Mouse (Mus musculus): ENCODE measurements around the gene Ppp1r13b.

Gene Ppp1r13b

DNA sequence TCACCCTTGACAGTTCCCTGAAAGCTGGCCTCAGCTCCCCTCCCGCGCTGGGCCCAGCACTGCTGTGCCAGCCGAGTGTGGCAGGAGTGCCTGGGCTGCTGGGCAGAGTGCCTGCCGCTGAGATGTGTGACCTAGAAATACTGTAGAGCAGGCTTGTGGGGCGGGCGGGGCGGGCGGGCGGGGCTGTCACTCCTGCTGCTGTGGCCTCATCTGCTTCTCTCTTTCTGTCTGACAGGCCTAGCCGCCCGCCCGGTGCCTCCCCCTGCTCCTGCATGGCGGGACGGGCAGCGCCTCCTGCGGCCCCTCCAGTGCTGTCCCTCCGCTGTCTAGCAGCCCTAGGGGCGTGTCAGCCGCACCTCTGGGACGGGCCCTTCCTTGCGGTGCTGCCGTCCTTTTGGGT is 113.8 kb downstream of the Ppp1r13b start:
- no peak for DNase-seq (ENCODE audit: low spot score)

DNA sequence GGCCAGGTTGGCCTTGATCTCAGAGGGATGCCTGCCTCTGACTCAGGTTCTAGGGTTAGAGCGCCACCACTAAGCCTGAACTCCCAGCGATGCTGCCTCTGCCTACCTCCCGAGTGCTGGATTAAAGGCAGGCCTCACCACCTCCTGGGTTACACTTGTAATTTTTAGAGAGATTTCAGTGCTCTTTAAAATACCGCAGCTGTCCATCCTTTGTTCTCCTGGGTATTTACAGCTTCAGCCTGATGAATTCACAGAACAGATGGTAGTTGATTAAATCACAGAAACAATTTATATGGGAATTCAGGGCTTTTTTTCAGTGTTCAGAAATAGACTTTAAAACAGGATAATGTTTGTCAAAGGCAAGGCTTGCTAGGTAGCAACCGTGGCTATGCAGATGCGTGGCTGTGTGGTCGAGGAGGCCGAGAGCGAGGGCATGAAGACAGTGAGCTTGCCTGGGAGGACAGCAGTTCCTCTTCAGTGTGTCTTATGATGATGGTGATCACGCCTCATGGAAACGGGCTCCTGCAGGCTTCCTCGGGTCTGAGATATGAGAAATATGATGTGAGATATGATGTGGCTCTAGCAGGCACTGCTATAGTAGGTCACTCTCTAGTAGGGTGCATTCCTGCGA is 116.3 kb downstream of the Ppp1r13b start:
- DNase-seq (ENCODE audit: low spot score), result no peak

DNA sequence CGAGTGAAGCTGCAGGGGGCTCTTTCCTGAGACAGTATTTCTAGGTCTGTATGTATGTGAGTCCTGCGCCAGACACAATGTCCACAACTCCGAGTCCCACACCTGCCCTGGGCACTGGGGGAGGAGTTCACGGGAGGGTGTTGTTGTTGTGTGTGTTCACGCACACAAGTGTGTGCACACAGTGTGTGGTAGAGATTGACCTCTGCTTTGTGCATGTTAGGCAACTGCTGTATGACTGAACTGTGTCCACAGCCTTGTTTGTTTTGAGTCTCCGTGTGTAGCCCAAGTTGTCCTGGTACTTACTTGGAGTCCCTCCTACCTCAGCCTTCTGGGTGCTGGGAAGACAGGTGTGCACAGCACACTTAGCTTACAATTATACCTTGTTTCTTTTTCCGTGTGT is 117.3 kb downstream of the Ppp1r13b start:
- DNase-seq (ENCODE audit: low spot score), result no peak

DNA sequence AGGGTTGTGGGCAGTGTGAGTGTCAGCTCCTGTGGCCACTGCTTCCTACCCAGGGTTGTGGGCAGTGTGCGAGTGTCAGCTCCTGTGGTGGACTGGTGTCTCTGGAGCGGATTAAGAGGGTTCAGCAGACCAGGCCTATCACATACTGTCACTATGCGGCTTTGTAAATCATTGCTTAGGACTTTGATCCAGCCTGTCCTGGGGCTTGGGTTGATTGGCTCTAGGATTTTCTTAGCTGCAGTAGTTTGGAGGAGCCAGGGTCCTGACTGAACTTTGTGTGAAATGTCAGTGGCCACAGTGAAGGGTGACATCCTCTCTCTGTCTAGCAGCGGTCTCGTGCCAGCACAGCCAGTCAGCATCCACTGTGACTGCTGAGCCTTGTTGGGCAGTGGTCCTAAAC is 117.8 kb downstream of the Ppp1r13b start:
- DNase-seq (ENCODE audit: low spot score), result no peak

DNA sequence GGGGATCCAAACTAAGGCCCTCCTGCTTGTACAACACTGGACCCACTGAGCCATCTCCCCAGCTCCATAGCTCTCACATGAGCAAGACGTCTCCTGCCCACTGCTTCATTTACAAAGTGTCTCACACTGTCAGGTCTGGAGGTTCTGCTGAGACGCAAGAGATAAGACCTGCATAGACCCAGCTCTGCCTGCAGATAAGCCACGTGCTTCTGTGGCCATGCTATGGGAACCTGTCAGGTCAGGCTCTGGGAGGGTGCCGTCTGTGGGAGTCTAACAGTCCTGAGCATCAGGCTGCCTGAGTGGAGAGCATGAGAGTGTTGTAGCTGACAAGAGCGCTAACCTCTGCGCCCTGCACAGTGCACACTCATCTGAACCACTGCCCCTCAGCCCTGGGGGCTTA is 120.9 kb downstream of the Ppp1r13b start:
- DNase-seq (ENCODE audit: low spot score), result no peak

DNA sequence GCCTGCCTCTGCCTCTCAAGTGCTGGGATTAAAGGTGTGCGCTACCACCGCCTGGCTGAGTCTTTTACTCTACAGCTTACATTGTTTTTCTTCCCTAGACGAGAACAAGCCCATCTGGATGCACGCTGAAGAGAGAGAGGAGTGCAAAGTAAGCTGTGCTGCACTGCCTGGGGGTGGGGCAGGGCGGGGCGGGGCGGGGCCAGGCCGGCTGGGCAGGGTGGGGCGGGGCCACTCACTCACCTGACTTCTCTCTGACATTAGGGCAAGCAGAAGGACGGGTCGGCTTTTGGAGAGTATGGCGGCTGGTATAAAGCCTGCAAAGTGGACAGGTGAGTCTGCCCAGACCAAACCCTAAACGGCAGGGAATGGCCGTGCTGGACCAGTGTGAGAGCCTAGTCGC is 122.7 kb downstream of the Ppp1r13b start:
- DNase-seq (ENCODE audit: low spot score), result no peak

DNA sequence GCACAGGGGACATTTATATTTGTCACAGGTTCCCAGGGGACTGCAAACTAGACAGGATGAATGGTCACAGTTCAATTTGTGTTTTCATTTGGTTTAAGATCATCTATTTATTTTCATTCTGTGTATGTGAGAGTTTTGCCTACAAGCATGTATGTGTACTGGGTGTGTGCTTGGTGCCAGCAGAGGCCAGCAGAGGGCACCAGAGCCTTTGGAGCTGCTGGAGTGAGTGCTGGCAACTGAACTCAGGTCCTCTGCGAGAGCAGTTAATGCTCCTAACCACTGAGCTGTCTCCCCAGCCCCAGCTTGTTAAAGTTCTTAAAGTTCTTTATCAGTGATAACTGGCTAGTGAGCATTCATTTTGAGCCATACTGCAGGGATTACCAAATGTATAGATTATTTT is 128.4 kb downstream of the Ppp1r13b start:
- DNase-seq (ENCODE audit: low spot score), result no peak

Data from ovary, adult 18-20 months (tissue).